Mouse (Mus musculus) cerebellum, adult 11 months (tissue): ENCODE measurements at regions not wholly inside any gene's neighbourhood (a gene's known extent, or its start where the extent isn't known, plus 50 kb on each side); places are given as distances from the start of the nearest gene placed in this dataset.

Source experiments
- DNase-seq: peaks from one replicate; pipeline ENCODE4 v3.0.0; 2022

DNA sequence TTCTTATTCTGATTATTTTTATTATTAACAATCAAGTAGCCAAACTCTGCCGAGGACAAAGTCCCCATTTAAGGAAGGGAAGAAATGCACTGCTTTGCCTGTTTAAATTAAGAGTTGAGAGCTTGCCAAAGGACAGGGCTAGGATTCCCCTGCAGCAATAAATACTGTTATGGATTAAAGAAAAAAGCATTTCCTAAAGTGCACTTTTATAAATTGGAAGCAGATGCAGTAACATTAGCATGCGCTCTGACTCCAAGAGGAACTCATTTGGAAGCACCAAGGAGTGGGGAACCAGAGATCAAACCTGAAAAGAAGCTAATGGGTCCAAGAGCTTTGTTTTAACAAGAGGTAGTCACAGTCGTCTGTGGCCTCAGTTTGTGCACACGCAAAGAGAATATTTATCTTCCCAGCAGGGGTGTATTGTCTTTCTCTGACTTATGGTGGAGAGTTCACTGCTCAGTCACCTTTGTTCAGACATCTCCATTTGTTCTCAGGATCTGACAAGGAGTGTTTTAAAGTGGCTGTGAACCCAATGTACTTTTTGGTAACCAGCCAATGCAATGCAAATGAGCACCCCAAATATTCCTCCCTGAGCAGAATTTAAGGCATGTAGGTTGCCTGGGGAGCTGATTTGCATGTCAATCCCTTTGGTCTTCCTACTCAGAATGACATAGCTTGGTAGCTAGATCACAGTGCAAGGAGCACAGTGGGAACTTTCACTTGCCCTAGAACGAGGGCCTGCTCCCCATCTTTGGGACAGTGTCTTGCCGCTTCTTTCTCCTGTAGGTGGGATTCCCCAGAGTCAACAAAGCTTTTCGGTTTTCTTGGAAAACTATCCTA lies 119.1 kb upstream of the Nbea start:
- no peak for DNase-seq

DNA sequence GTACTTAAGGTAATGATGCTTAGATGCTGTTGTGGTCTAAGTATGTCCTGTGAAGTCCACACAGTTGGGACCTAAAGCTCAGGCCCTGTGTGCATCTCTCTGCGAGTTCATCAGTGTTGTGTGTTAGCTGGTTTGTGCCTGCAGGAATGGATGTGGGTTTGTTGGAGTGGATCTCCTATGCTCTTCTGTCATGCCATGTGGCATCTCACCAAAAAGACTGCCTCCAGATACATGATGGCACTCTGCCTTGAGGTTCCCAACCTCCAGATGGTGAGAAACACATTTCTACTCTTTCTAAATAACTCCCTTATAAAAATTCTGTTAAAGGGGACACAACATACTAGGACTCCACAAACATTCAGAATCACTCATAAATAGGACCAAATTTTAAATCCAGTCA lies 117.3 kb upstream of the Nbea start:
- DNase-seq = peak; percentile 21

DNA sequence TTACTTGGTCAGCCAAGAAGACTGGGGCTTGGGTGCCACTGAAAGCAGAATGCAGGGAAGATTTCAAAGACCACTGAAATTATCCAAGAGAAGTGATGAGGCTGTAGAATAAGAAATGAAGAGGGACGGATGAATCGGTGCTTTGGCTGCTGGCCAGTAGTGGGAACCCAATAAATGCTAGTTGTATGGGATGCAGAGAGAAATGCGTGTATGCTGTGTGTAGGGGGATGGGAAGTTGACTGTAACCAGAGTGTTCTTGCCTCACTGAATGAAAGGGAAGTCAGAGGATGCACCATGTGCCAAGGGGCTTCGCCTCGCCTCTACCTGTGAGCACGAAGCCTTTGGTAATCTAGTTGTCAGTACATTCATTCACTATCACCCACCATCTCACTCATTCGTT lies 112.1 kb upstream of the Nbea start:
- DNase-seq = no peak

DNA sequence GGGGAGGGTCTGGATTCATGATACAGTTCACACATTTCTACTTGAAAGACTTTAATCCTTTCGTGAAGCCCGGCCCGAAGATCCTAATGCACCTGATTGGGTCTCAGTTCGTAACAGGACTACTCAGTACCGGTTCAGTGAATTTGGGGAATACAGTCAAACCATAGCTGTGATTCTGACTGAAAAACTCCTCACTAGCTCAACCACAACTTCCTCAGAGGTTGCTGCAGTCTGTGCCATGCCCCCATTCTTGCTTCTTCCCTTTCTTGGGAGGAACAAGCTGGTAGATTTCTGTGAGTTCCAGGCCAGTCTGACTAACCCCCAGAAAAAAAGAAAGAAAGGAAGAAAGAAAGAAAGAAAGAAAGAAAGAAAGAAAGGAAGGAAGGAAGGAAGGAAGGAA lies 98.0 kb upstream of the Nbea start:
- DNase-seq = no peak

DNA sequence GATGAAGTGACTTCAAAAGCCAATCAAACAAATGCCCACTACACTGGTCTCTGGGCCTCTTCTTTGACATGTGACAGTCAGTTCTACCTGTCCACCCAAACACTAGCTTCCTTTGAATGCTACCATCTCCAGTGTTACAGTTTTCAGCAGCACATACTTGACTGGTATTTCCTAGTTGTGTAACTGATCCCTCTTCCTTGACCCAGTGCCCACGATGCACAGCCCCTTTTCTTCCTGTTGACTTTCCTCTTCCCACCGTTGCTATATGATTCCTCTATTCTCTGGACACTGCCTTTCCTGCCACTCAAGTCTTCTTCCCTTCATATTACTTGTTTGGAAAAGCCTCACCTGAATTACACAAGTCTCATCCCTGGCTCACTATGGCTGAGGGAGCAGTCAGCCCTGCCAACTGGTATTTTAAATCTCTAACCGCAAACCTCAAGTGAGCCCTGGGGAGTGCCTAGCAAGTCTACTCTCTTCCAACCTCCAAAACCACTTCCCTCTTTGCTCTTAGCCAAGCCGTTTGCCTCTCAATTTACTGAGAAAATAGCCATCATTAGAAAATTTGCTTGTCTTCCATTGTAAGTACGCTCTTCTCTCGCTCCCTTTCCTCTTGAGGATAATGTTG lies 96.9 kb upstream of the Nbea start:
- DNase-seq = no peak

DNA sequence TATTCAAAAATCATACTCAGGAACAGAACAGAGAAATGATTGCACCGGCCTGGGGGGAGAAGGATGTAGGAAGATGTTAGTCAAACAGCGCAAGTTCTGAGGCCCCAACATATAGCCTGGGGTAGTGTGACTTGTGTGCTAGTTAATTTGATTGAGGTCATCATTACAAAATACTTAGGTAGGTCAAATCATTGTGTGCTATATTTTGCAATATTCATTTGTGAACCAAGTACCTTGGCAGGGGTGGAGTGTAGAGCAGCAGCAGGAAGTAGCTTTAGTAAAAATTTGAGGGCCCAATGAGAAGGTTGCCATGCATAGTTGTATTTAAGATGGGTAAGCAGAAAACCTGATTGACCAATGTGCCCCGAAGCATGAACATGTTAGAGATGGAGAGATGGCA lies 89.1 kb upstream of the Nbea start:
- no peak for DNase-seq

DNA sequence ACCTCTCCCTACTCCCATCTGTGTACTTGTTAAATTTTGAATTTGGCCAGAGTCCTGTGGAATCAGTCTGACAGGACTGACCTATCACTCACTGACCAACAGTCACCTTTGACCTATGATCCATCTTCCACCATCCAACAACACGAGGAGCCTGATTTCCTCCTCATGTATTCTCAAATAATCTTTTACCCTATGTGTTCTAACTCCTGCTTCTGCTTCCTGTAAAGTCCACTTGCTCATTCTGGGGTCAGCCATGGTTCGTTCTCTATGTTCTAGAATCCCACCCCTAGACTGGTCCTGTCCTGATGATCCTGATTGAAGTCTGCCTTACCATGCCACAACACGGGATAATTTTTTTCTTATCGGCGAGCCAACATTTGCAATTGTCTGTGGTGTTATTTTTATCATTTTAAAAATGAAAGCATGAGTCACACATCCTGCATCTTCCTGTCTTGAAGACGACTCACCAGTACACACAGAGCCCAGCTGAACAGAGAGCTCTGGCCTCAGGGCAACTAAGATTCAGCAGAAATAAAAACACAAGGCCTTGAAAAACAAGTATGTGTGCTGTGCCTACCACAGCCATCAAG lies 86.8 kb upstream of the Nbea start:
- no peak for DNase-seq

DNA sequence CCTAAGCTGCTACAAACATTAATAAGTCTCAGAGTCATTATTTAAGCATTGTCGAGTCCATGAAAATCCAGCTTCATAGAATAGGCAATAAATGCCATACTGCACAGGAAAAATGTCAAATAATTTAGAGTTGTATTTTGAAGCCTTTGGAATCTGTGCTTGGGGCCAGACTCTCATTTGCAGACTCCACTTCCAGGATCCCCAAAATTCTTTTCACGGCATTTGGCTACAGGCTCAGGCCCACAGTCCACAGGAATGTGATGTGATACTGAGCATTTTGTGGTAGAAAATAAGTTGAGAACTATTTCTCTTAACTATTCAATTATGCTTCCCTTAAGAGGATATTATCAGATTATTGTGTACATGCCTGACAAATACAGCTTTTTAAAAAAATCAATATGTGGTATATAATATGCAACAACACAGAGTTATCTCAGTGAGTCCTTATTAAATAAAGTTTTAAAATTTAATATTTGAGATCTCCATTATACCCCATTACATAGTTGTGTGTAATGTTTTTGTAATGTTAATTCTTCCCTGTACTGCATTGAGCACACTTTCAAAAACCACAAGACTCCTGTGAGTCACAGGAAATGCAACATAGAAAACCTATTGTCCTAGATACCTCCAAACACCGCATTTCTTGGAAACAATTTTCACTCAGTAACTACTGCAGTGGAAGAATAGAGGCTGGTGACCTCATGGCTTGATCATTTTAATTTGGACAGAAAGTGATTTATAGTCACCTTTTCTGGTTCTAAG lies 78.5 kb upstream of the Nbea start:
- no peak for DNase-seq

DNA sequence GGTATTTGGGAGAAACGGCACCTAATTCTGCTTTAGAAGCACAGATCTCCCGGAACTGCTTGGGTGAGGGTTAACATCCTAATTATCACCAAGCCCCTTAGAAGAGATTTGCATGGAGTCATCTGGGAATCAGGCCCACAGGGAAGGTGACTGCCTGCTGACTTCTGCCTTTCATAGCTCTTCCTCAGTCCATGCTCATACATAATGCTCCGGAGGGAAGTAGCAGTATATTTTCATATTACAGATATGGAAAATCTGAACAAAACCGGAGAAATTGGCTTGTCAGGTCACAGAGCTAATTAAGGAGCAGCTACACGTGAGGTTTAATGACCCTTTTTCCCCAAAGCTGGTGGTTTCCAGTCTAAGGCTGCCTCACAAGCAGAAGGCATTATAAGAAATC lies 72.8 kb upstream of the Nbea start:
- DNase-seq = no peak

DNA sequence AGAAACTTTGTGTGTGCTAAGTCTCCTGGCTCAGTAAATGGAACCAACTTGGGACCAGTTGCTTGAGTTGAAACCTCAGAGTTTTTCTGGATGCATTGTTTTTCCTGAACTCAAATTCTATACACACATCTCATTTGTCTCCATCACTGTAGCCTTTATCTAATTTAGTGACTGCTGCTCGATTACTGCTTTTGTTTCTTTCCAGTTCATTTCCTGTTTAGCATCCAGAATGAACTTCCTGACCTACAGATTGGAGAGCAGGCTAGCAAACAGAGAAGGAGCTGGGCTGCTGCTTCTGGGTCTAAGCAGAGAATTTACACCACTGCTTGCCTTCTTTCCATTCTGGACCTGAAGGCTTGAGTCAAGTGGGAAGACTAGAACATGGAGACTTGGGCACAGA lies 60.9 kb upstream of the Nbea start:
- DNase-seq = no peak

DNA sequence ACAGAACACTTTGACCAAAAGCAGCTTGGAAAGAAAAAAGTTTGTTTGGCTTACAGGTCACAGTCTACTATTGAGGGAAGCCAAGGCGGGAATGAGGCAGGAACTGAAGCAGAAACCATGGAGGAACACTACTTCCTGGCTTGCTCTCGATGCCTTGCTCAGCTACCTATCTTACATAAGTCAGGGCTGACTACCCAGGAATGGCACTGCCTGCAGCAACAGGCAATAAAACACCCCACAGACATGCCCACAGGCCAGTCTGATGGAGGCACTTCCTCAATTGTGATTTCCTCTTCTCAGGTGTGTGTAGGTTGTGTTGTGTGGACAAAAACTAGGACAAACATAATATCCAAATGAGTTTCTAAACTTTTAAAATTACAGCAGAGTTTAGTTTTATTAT lies 54.7 kb upstream of the Nbea start:
- DNase-seq = no peak

DNA sequence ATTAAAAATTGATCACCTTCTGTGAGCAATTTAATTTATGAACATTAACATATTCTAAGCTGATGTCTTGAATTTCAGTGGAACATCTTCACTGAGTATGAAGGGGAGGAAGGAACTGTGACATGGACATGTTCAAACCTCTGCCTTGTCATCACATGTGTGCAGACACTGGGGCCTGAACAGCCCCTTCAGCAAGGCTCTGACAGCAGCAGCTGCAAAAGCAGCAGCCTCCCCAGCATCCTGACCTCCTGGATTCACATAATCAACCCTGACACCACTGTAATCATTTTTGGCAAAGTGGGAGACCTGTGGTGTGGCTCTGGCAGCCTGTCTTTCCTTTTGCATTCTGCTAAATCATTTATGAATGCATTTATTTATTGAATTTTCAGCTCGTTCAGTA lies 52.7 kb upstream of the Nbea start:
- no peak for DNase-seq
